Mouse (Mus musculus) heart, postnatal 0 days (tissue): ENCODE results near the gene Sez6l. TPM values are rescaled to one million over a fixed set of nuclear protein-coding genes. Genes with fewer than 3 reads are reported as not detected.

Source experiments
- ATAC-seq: fragments of 200-750 bp; cut with Nextera tagmentation; 2 replicates; pipeline ENCODE4 v1.8.0; 2017; ENCODE audit warnings: low read depth, moderate number of reproducible peaks, moderate library complexity; ENCODE audit not compliant: insufficient read depth
- DNase-seq: peaks from one replicate; pipeline ENCODE4 v3.0.0-alpha.2; 2016; ENCODE audit warnings: low spot score
- H3K27ac ChIP-seq: fragments of 300-500 bp; sonication (generic); 2 replicates; pipeline ENCODE4 v1.5.1; 2014; ENCODE audit warnings: low read depth, mild to moderate bottlenecking
- H3K27me3 ChIP-seq: fragments of 300-500 bp; sonication (generic); 2 replicates; pipeline ENCODE4 v1.6.1; 2014; ENCODE audit warnings: low read length, mixed read lengths; ENCODE audit not compliant: control insufficient read depth, insufficient read depth
- H3K36me3 ChIP-seq: fragments of 300-500 bp; sonication (generic); replicated peaks from 2 replicates; pipeline ENCODE4 v1.6.1; 2014; ENCODE audit warnings: low read length, mixed read lengths; ENCODE audit not compliant: control insufficient read depth, insufficient read depth
- H3K4me1 ChIP-seq: fragments of 300-500 bp; sonication (generic); 2 replicates; pipeline ENCODE4 v1.6.1; 2014; ENCODE audit warnings: antibody characterized with exemption; ENCODE audit not compliant: control insufficient read depth, insufficient read depth
- H3K4me2 ChIP-seq: fragments of 300-500 bp; sonication (generic); 2 replicates; pipeline ENCODE4 v1.6.1; 2014; ENCODE audit warnings: low read depth, mild to moderate bottlenecking, low read length, moderate library complexity
- H3K4me3 ChIP-seq: fragments of 300-500 bp; sonication (generic); 2 replicates; pipeline ENCODE4 v1.5.1; 2014; ENCODE audit warnings: low read depth, low read length
- H3K9ac ChIP-seq: fragments of 300-500 bp; sonication (generic); replicated peaks from 2 replicates; pipeline ENCODE4 v1.6.1; 2014; ENCODE audit warnings: low read depth, low read length, mixed read lengths
- H3K9me3 ChIP-seq: fragments of 300-500 bp; sonication (generic); replicated peaks from 2 replicates; pipeline ENCODE4 v1.6.1; 2016; ENCODE audit warnings: low read length; ENCODE audit not compliant: control insufficient read depth
- CTCF ChIP-seq: IDR thresholded peaks from 2 replicates; pipeline ENCODE4 v1.5.1; 2016; ENCODE audit warnings: antibody characterized with exemption, control low read depth, low read depth
- EP300 ChIP-seq: IDR thresholded peaks from 2 replicates; pipeline ENCODE4 v1.6.1; 2016; ENCODE audit warnings: antibody characterized with exemption, low read depth
- WGBS: fragments of 180-500 bp; shearing (Covaris S2); extraction: QIAGEN DNeasy Blood & Tissue Kit; methylation state at CpG from one replicate; pipeline ENCODE4 v1.1.7; 2014; 5-methylcytosine and 5-hydroxymethylcytosine counted together
- polyA plus RNA-seq: library from polyadenylated mRNA; unstranded; fragments of >200 nt; fragmentation: Nextera tagmentation; extraction: Ambion mirVana; gene quantifications from 2 replicates; pipeline ENCODE4 v1.2.1, GENCODE M21; 2015
- total RNA-seq: library from RNA; depleted of rRNA; stranded (reverse); fragments of >200 nt; gene quantifications from 2 replicates; pipeline ENCODE4 v1.2.3, GENCODE M21; 2014; ENCODE audit warnings: low replicate concordance

Sez6l gene
- total and polyA plus RNA-seq, 2 experiments from 2014 or later: 0.10 TPM; not detected in 1

DNA sequence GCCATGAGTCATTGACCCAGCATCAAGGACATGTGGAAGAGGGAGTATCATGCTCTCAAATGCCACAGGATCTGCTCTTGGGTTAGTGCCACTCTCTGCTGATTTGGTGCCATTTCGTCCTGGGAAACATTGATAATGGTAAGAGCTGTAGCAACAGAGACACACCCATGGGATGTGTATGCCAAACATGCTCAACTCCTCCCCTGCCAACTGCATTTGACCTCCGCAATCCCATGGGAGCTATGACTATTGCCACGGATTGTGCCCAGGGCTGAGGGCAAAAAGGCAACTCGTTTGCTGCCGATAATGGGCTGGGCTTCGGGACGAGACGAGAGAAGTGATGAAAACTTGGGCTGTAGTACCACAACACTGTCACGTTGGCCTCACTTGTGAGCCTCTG lies 19.7 kb upstream of the Sez6l start:
- no peak overlapping the region for H3K27ac ChIP-seq
- no peaks in the 10 kb centered on the region for H3K36me3 ChIP-seq
- H3K4me1 ChIP-seq: no peaks in the 10 kb centered on the region
- ATAC-seq (no peak), DNase-seq (no peak)
- peaks cover 16% of the 10 kb centered on the region; the same call in 1 of the 2 replicates for H3K27me3 ChIP-seq
- TF ChIP-seq CTCF (no peak), EP300 (no peak)
- no peak overlapping the region for H3K4me3 ChIP-seq
- no peaks in the 10 kb centered on the region for H3K9me3 ChIP-seq
- 71% methylated on average over 9 of the region's 9 CpGs for WGBS
- no peak overlapping the region for H3K4me2 ChIP-seq
- H3K9ac ChIP-seq: no peak overlapping the region

DNA sequence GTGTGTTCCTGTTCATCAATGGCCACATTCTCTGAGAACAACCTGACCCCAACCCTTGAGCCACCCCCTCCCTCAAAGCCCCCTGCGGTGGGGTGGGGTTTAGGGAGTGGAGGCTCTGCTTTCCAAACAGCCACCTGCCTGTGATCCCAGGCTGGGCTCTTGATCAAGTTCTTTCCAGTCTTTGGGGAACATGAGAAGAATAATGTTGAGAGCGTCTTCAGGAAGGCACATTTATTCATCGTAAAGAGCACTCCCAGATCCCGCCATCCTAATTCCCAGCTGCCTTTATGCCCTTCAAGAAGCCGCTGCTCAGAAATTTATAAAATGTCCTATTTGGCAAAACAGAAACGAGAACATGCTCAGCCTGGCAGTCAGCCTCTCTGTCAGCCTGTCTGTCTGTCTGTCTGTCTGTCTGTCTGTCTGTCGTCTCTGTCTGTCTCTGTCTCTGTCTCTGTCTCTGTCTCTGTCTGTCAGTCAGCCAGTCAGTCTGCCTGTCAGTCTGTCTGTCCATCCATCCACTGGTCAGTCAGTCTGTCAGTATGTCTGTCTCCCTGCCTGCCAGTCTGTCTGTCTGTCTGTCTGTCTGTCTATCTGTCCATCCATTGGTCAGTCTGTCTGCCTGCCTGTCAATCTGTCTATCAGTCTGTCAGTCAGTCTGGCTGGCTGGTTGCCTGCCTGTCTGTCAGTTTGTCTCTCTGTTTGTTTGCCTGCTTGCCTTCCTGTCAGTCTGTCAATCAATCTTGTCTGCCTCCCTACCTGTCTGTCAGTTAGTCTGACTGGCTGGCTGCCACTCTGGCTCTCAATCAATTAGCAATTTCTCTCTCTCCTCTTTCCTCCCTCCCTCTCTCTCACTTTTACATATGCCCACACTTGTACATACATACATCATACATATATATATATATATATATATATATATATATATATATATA lies 19.0 kb upstream of the Sez6l start:
- no peaks in the 10 kb centered on the region for H3K36me3 ChIP-seq
- WGBS: 76% methylated on average over 7 of the region's 7 CpGs
- TF ChIP-seq CTCF: no peak
- no peak for TF ChIP-seq EP300
- H3K9ac ChIP-seq: no peak overlapping the region
- no peaks in the 10 kb centered on the region for H3K9me3 ChIP-seq
- ATAC-seq: no peak
- H3K4me3 ChIP-seq: no peak overlapping the region
- DNase-seq: no peak
- H3K4me1 ChIP-seq: no peaks in the 10 kb centered on the region
- H3K27ac ChIP-seq: no peak overlapping the region
- H3K4me2 ChIP-seq: no peak overlapping the region
- H3K27me3 ChIP-seq: peaks cover 12% of the 10 kb centered on the region; the same call in 1 of the 2 replicates

DNA sequence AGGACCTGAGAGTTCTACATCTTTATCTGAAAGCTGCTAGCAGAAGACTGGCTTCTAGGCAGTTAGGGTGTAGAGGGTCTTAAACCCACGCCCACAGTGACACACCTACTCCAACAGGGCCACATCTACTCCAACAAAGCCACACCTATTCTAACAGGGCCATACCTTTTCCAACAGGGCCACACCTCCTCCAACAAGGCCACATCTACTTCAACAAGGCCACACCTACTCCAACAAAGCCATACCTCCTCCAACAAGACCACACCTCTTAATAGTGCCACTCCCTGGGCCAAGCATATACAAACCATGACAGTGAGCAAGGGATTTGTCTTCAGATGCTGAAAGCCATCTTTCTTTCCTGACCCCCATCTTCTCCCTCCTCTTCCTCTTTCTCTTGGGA lies 14.7 kb upstream of the Sez6l start:
- H3K4me2 ChIP-seq: no peak overlapping the region

DNA sequence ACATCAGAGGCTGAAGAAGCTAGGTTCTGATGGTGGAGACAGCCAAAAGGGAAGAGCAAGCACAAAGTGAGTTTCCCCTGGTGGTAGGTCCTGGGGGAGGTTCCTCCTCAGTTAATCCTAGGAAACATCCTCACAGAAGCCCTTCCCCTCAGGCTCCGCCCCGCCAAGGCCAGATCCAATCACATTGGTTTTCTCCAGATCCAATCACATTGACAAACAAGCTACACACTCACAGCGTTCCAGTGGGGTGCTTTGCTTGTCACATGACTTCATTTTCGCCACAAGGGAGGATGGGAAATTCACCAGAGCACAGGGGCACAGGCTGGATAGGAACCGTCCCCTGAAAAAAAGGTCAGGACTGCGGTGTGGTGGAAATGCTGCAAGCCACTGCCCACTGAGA lies 9.1 kb upstream of the Sez6l start:
- WGBS: 45% methylated on average over 6 of the region's 6 CpGs
- no peak for ATAC-seq

More for the DNA sequence above, 14.7 kb upstream of the Sez6l start:
- Histone ChIP-seq H3K27me3 (peaks cover 22% of the 10 kb centered on the region), H3K9ac (no peak overlapping the region), H3K36me3 (no peaks in the 10 kb centered on the region), H3K4me1 (no peaks in the 10 kb centered on the region), H3K9me3 (no peaks in the 10 kb centered on the region), H3K27ac (no peak overlapping the region), H3K4me3 (no peak overlapping the region)
- ATAC-seq (no peak), DNase-seq (no peak)
- TF ChIP-seq EP300: no peak
- no peak for TF ChIP-seq CTCF
- 65% methylated on average over 1 of the region's 1 CpGs for WGBS

DNA sequence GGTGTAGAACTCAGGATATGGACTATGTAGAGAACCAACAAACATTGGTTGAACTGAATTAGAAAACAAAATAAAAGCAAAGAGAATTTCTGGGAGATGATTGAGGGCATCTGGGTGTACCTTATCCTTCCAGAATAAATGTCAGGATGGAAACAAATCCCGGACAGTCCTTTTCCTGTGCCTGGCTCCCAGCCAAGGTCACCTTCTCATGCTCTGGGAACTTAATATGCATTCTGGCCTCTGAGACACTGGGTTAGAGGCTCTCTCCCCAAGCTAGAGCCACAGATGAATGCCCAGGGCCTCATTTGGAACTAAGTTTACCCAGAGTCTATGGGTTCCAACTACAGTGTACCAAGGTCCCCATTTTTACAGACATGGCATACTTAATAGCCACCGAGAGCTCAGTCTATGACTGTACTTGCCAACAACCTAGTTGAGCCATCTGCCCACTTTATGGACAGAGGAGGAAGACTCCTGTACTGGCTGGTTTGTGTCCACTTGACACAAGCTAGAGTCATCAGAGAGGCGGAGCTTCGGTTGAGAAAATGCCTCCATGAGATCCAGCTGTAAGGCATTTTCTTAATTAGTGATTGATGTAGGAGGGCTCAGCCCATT lies 7.3 kb upstream of the Sez6l start:
- no peak overlapping the region for H3K9ac ChIP-seq
- H3K4me3 ChIP-seq: no peak overlapping the region
- DNase-seq (no peak), ATAC-seq (no peak)
- TF ChIP-seq CTCF (no peak), EP300 (no peak)
- no peaks in the 10 kb centered on the region for H3K36me3 ChIP-seq
- no peak overlapping the region for H3K27ac ChIP-seq
- H3K27me3 ChIP-seq: peaks cover 47% of the 10 kb centered on the region
- H3K4me2 ChIP-seq: no peak overlapping the region
- H3K4me1 ChIP-seq: no peaks in the 10 kb centered on the region
- no peaks in the 10 kb centered on the region for H3K9me3 ChIP-seq
- WGBS: 80% methylated on average over 4 of the region's 4 CpGs

More for the DNA sequence above, 9.1 kb upstream of the Sez6l start:
- no peaks in the 10 kb centered on the region for H3K4me1 ChIP-seq
- DNase-seq: no peak
- no peak overlapping the region for H3K4me2 ChIP-seq
- peaks cover 46% of the 10 kb centered on the region for H3K27me3 ChIP-seq
- no peaks in the 10 kb centered on the region for H3K9me3 ChIP-seq
- H3K9ac ChIP-seq: no peak overlapping the region
- no peak overlapping the region for H3K27ac ChIP-seq
- no peak overlapping the region for H3K4me3 ChIP-seq
- no peaks in the 10 kb centered on the region for H3K36me3 ChIP-seq
- no peak for TF ChIP-seq CTCF
- TF ChIP-seq EP300: no peak
